Mouse (Mus musculus): ENCODE data around the gene Actn1. TPM values are rescaled to one million over a fixed set of nuclear protein-coding genes. Genes with fewer than 3 reads are reported as not detected.

Actn1 gene
- total and polyA plus RNA-seq, 3 experiments = 29.0 to 31.7 (median 30.6) TPM

GRCm38 (mm10) chr12:80118588-80118987, 141.6 kb downstream of the Actn1 start:
- Histone ChIP-seq H3K4me3 (no peak overlapping the region), H3K36me3 (ENCODE audit: control insufficient read depth, insufficient read depth, low read length) (peaks cover 5% of the 10 kb centered on the region), H3K27me3 (ENCODE audit: control insufficient read depth, insufficient read depth, low read length) (no peaks in the 10 kb centered on the region), H3K9ac (ENCODE audit: low read depth, low read length) (no peak overlapping the region), H3K4me1 (ENCODE audit: control insufficient read depth, insufficient read depth, low read length) (peaks cover 11% of the 10 kb centered on the region), H3K27ac (no peak overlapping the region), H3K79me2 (replicated peaks; ENCODE audit: control insufficient read depth, insufficient read depth, low read length) (no peaks in the 10 kb centered on the region; the same call in 1 of the 2 replicates)
- TF ChIP-seq CTCF (IDR thresholded peaks at IDR 0.05) (no peak), EP300 (IDR thresholded peaks at IDR 0.05; ENCODE audit: insufficient read depth, low read depth, low read length) (no peak), POLR2A (IDR thresholded peaks at IDR 0.05; ENCODE audit: insufficient read depth, low read depth, low read length) (no peak)
- 82% methylated on average over 1 of the region's 1 CpGs for WGBS
- no peak for DNase-seq
- intact Hi-C loops (cut with DNase I) = no loop called here

Other genes starting within 250 kb of the Actn1 start
- gene Zfp36l1, start 147.4 kb downstream of the Actn1 start, total RNA-seq (2021) = 10 to 100 TPM; 74.4 to 79.4 TPM
- 43.3 and 65.0 TPM in 2 replicates for gene Zfp36l1, start 147.4 kb downstream of the Actn1 start, polyA plus RNA-seq (2012; rRNA removed)
- 10 to 100 TPM; 32.4 to 38.1 TPM for gene Dcaf5, start 176.2 kb upstream of the Actn1 start, total RNA-seq (2021)
- gene Dcaf5, start 176.2 kb upstream of the Actn1 start, polyA plus RNA-seq (2012; rRNA removed) = 15.9 and 24.9 TPM in 2 replicates
- 10 to 100 TPM; 12.9 to 16.8 TPM for gene Exd2, start 202.7 kb upstream of the Actn1 start, total RNA-seq (2021)
- gene Exd2, start 202.7 kb upstream of the Actn1 start, polyA plus RNA-seq (2012; rRNA removed) = 10.2 and 16.4 TPM in 2 replicates

All from heart, adult 2 months (tissue).